Mouse (Mus musculus) liver, adult 2 months (tissue): ENCODE data around the gene Dnajc21.

ENCODE experiments used
- CTCF ChIP-seq: fragments of 200-500 bp; IDR thresholded peaks from 2 replicates; pipeline ENCODE4 v1.5.1; 2011; ENCODE audit warnings: low read depth, low read length, control low read depth
- POLR2A ChIP-seq: fragments of 200-500 bp; IDR thresholded peaks from 2 replicates; pipeline ENCODE4 v1.6.1; 2011; ENCODE audit warnings: low read length, control low read depth; ENCODE audit not compliant: insufficient read depth; ENCODE audit errors: extremely low read depth

DNA sequence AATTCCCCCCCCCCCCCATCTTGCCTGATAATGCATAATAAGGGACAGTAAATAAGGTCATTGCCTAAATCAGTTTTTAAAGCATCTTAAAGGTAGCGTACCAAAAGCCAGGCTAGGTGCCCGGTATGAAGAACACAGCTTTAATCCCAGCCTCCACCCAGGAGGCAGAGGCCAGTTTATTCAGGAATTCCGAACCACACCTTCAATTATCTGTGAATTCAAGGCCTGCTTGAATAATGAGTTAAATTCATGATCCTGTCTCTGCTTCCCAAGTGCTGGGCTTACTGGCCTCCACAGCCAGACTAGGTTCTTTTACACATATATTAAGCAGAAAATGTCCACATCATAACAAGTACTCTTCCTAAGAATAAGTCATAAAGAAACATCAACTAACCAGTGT is 625 bp upstream of the Dnajc21 start:
- TF ChIP-seq CTCF: no peak
- TF ChIP-seq POLR2A: no peak
